Mouse (Mus musculus) forebrain, embryonic 13.5 days (tissue): ENCODE data around the gene Hmcn1. TPM values are rescaled to one million over a fixed set of nuclear protein-coding genes. Genes with fewer than 3 reads are reported as not detected.
A peak's percentile ranks its signal among the peaks of the same experiment; 100 is the strongest.

Experiments used
- ATAC-seq: fragments of 200-750 bp; cut with Nextera tagmentation; 2 replicates; pipeline ENCODE4 v1.8.0; 2017
- H3K27ac ChIP-seq: fragments of 300-500 bp; sonication (generic); 2 replicates; pipeline ENCODE4 v1.5.1; 2015; ENCODE audit warnings: inconsistent platforms, mild to moderate bottlenecking, moderate library complexity
- H3K27me3 ChIP-seq: fragments of 300-500 bp; sonication (generic); 2 replicates; pipeline ENCODE4 v1.6.1; 2015; ENCODE audit warnings: mild to moderate bottlenecking, inconsistent platforms
- H3K36me3 ChIP-seq: fragments of 300-500 bp; sonication (generic); 2 replicates; pipeline ENCODE4 v1.6.1; 2015; ENCODE audit warnings: mild to moderate bottlenecking, inconsistent platforms; ENCODE audit not compliant: poor library complexity, severe bottlenecking
- H3K4me1 ChIP-seq: fragments of 300-500 bp; sonication (generic); 2 replicates; pipeline ENCODE4 v1.6.1; 2015; ENCODE audit warnings: inconsistent platforms
- H3K4me2 ChIP-seq: fragments of 300-500 bp; sonication (generic); 2 replicates; pipeline ENCODE4 v1.6.1; 2015; ENCODE audit warnings: inconsistent platforms, mild to moderate bottlenecking, moderate library complexity
- H3K4me3 ChIP-seq: fragments of 300-500 bp; sonication (generic); 2 replicates; pipeline ENCODE4 v1.5.1; 2015; ENCODE audit warnings: mild to moderate bottlenecking, inconsistent platforms
- H3K9ac ChIP-seq: fragments of 300-500 bp; sonication (generic); 2 replicates; pipeline ENCODE4 v1.6.1; 2015; ENCODE audit warnings: mild to moderate bottlenecking, inconsistent platforms
- H3K9me3 ChIP-seq: fragments of 300-500 bp; sonication (generic); replicated peaks from 2 replicates; pipeline ENCODE4 v1.6.1; 2016; ENCODE audit warnings: inconsistent platforms
- WGBS: fragments of 180-500 bp; shearing (Covaris S2); methylation state at CpG from one replicate; pipeline ENCODE4 v1.1.7; 2015; 5-methylcytosine and 5-hydroxymethylcytosine counted together
- polyA plus RNA-seq: library from polyadenylated mRNA; unstranded; fragments of >200 nt; fragmentation: Nextera tagmentation; extraction: Ambion mirVana; gene quantifications from 2 replicates; pipeline ENCODE4 v1.2.1, GENCODE M21; 2015

Hmcn1 gene
- polyA plus RNA-seq, 1 experiment from 2014 or later, result 1.1 TPM

DNA sequence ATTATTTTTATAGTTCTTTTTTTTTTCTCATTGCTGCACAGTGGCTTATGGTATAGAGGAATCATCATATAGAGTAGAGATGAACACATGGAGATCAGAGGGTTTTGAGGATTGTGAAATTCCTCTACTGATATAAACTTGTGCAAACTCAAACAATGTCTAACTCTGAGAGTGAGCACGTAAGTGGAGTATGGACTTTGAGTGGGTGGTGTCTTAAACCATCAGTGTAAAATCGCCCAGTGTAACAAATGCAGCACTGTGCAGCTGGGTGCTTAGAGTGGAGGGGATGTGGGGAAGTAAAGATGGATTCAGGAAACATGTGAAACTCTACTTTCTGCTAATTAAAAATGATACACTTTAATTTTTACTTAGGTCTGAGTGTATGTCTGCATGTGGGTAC is 408.8 kb downstream of the Hmcn1 start:
- Histone ChIP-seq H3K4me3 (no peak overlapping the region), H3K27ac (no peak overlapping the region), H3K4me2 (no peak overlapping the region), H3K27me3 (no peaks in the 10 kb centered on the region), H3K36me3 (no peaks in the 10 kb centered on the region), H3K9me3 (no peaks in the 10 kb centered on the region), H3K4me1 (peaks cover 6% of the 10 kb centered on the region; the same call in 1 of the 2 replicates), H3K9ac (no peak overlapping the region)
- WGBS, result 94% methylated on average over 2 of the region's 2 CpGs
- ATAC-seq, result no peak

DNA sequence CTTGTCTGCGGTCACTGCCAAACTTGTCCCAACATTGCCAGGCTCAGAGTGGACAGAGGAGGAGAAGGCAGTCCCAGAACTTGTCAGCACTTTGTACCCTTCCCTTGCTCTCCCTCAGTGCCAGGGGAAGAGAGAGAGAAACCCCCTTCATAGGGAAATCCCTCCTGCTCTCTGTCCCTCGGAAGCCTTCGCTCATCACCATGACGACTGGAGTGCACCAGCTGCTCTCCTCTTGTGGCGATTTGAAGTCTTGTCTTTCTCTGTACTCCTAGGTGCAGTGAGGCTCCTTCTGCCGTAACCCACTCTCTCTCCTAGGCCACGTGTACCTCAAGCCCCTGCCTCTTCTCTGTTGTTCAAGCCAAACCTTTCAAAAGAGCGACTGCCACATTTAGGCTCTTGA is 409.5 kb downstream of the Hmcn1 start:
- H3K36me3 ChIP-seq, result no peaks in the 10 kb centered on the region
- 34% methylated on average over 8 of the region's 8 CpGs for WGBS
- H3K9ac ChIP-seq, result no peak overlapping the region
- peaks cover 6% of the 10 kb centered on the region; the same call in 1 of the 2 replicates for H3K4me1 ChIP-seq
- H3K27ac ChIP-seq, result no peak overlapping the region
- H3K27me3 ChIP-seq, result no peaks in the 10 kb centered on the region
- H3K4me2 ChIP-seq, result no peak overlapping the region
- H3K4me3 ChIP-seq, result no peak overlapping the region
- ATAC-seq, result peak; percentile 78
- no peaks in the 10 kb centered on the region for H3K9me3 ChIP-seq

GRCm38 (mm10) chr1:150580561-150580960 is 412.7 kb downstream of the Hmcn1 start:
- no peak overlapping the region for H3K4me2 ChIP-seq
- WGBS, result 90% methylated on average over 7 of the region's 7 CpGs

DNA sequence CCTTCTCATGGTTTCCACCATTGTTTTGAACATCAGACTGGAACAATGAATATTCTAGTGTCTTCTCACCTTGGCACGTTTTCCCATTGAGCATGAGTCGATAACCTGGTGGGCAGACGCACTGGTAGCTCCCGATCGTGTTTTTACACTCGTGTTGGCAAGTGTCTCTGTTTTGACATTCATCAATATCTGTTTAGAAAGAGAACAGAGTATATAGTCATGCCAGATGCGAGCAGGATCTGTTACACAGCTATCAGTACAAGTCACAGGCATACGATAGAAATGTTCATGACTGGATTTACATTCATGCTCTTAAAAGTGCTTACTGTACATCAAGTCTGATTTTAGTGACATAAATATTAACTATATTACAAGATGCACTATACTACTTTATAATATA is 419.8 kb downstream of the Hmcn1 start:
- no peak overlapping the region for H3K4me2 ChIP-seq
- no peak overlapping the region for H3K4me3 ChIP-seq
- no peak for ATAC-seq
- H3K27me3 ChIP-seq, result no peaks in the 10 kb centered on the region
- no peak overlapping the region for H3K9ac ChIP-seq
- 0 out of 2 replicates have a peak, but pooled peaks cover 3% of the 10 kb centered on the region for H3K4me1 ChIP-seq
- no peaks in the 10 kb centered on the region for H3K9me3 ChIP-seq
- H3K36me3 ChIP-seq, result no peaks in the 10 kb centered on the region
- 79% methylated on average over 8 of the region's 8 CpGs for WGBS
- H3K27ac ChIP-seq, result no peak overlapping the region

More at GRCm38 (mm10) chr1:150580561-150580960, 412.7 kb downstream of the Hmcn1 start:
- Histone ChIP-seq H3K4me1 (peaks cover 6% of the 10 kb centered on the region; the same call in 1 of the 2 replicates), H3K4me3 (no peak overlapping the region), H3K9me3 (no peaks in the 10 kb centered on the region), H3K9ac (no peak overlapping the region), H3K27ac (no peak overlapping the region), H3K36me3 (no peaks in the 10 kb centered on the region), H3K27me3 (no peaks in the 10 kb centered on the region)
- ATAC-seq, result no peak

DNA sequence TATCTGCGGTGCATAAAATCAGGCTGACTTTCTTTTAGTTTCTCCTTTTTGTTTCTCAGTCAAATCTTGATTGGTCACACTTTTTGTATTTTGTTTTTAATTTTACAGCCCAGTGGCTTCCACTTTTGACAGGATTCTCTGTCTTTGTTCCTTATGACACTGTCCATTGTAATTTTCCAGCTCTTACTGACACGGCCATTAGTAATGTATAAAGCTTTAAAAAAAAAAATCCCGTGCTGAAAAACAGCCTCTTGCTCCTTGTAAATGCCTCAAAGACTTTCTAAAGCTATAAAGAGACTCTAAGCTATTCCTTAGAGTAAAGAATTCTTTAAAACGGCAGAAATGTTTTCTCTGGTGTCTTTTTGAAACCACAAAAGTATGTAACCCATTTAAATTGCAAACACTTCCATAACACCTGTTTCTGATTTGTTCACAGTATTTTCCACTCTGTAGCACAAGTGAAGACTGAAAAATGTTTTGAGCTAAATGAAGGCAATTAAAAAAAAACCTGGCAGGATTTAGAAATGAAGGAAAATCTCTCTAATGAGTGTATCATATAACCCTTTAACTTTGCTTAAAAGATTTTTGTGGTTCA is 422.6 kb downstream of the Hmcn1 start:
- WGBS, result 3% methylated on average over 4 of the region's 4 CpGs
- Histone ChIP-seq H3K27ac (no peak overlapping the region), H3K36me3 (no peaks in the 10 kb centered on the region), H3K4me2 (no peak overlapping the region), H3K9ac (no peak overlapping the region), H3K9me3 (no peaks in the 10 kb centered on the region), H3K4me3 (no peak overlapping the region), H3K4me1 (0 out of 2 replicates have a peak, but pooled peaks cover 3% of the 10 kb centered on the region), H3K27me3 (no peaks in the 10 kb centered on the region)
- peak; percentile 31; the same call in 1 of the 2 replicates for ATAC-seq

DNA sequence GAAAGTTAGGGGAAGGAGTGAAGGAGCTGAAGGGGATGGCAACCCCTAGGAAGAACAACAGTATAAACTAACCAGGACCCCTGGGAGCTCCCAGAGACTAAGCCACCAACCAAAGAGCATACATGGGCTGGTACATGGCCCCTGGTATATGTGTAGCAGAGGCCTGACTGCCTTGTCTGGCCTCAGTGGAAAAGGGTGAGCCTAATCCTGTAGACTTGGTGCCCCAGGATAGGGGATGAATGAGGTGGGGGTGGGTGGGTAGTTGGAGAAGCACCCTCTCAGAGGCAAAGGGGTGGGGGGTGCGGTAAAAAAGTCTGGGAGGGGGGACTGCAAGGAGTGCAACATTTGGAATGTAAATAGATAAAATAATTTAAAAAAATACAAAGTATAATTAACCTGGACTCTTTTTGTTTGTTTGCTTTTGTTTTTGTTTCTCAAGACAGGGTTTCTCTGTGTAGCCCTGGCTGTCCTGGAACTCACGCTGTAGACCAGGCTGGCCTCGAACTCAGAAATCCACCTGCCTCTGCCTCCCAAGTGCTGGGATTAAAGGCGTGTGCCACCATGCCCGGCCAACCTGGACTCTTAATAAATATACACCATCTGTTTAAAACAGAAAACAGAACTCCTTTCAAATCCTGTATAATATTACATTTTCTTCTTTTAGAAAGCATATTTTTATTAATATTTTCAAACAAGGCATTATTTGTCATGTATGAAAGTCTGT is 423.3 kb downstream of the Hmcn1 start:
- 70% methylated on average over 5 of the region's 5 CpGs for WGBS
- H3K27me3 ChIP-seq, result no peaks in the 10 kb centered on the region
- H3K4me2 ChIP-seq, result no peak overlapping the region
- H3K36me3 ChIP-seq, result no peaks in the 10 kb centered on the region
- no peak overlapping the region for H3K9ac ChIP-seq
- no peak overlapping the region for H3K4me3 ChIP-seq
- 0 out of 2 replicates have a peak, but pooled peaks cover 3% of the 10 kb centered on the region for H3K4me1 ChIP-seq
- no peaks in the 10 kb centered on the region for H3K9me3 ChIP-seq
- H3K27ac ChIP-seq, result no peak overlapping the region
- no peak for ATAC-seq

DNA sequence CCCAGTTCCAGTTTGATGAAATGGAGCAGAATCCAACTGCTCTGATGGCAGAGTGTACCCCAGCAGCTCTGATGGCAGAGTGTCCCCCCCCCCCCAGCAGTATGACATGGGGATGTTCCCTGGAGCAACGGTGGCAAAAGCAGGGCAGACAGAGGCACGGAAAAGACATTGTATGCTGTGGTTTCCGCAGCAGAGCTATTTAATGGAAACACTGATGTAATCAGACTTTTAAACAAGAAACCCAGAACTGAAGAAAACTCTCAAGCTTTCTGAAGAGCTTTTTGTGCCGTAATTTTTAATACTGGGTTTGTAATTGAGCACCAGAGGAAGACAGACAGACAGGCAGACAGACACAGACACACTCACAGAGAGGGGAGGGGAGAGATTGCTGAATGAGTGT is 426.9 kb downstream of the Hmcn1 start:
- WGBS, result 63% methylated on average over 4 of the region's 4 CpGs
- ATAC-seq, result no peak
- no peaks in the 10 kb centered on the region for H3K9me3 ChIP-seq

DNA sequence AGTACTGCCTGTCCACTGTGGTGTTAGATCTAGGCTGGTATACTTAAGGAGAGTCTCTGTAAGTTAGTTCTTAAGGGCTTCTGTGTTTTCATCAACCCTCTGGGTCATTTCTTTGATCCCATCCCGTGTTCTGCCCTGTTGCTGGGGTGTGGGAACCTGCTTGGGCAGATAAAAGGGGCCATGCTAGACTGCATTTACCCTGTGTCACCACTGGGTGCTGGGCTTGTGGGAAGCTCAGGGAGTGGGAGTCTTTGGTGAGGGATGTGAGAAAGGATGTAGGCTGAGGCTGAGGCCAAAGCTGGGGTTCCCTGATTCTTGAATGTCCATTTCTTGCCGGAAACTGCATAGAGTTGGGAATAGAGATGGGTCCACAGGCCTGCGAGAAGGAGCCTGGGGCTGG is 436.6 kb downstream of the Hmcn1 start:
- Histone ChIP-seq H3K9ac (no peak overlapping the region), H3K9me3 (no peaks in the 10 kb centered on the region), H3K4me3 (no peak overlapping the region), H3K36me3 (no peaks in the 10 kb centered on the region), H3K27ac (no peak overlapping the region), H3K4me1 (no peaks in the 10 kb centered on the region), H3K4me2 (no peak overlapping the region), H3K27me3 (no peaks in the 10 kb centered on the region)
- 77% methylated on average over 3 of the region's 3 CpGs for WGBS
- ATAC-seq, result no peak

More for the DNA sequence above, 426.9 kb downstream of the Hmcn1 start:
- no peaks in the 10 kb centered on the region for H3K27me3 ChIP-seq
- H3K36me3 ChIP-seq, result no peaks in the 10 kb centered on the region
- no peak overlapping the region for H3K9ac ChIP-seq
- no peak overlapping the region for H3K4me3 ChIP-seq
- no peak overlapping the region for H3K4me2 ChIP-seq
- no peak overlapping the region for H3K27ac ChIP-seq
- 0 out of 2 replicates have a peak, but pooled peaks cover 3% of the 10 kb centered on the region for H3K4me1 ChIP-seq

DNA sequence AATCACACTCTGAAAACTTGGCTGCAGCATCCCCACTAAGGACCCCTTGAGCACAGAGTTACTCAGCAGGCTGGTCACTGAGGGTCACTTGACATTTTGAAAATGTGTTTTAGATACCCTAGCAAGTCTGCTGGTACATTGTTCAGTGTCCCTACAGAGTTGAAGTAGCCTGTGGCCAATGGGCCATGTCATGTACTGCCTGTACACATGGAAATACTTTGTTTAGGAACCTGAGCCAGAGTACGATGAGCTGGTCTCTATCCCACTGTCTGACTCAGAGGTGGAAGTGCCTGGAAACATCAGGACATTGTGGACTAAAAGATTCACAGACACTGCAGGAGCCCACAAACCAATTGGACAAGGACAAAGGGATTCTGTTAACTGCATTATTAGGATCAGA is 441.8 kb downstream of the Hmcn1 start:
- Histone ChIP-seq H3K4me2 (no peak overlapping the region), H3K36me3 (no peaks in the 10 kb centered on the region), H3K4me3 (no peak overlapping the region), H3K9ac (no peak overlapping the region), H3K9me3 (no peaks in the 10 kb centered on the region), H3K4me1 (no peaks in the 10 kb centered on the region), H3K27ac (no peak overlapping the region), H3K27me3 (no peaks in the 10 kb centered on the region)
- ATAC-seq, result no peak
- 90% methylated on average over 1 of the region's 1 CpGs for WGBS

DNA sequence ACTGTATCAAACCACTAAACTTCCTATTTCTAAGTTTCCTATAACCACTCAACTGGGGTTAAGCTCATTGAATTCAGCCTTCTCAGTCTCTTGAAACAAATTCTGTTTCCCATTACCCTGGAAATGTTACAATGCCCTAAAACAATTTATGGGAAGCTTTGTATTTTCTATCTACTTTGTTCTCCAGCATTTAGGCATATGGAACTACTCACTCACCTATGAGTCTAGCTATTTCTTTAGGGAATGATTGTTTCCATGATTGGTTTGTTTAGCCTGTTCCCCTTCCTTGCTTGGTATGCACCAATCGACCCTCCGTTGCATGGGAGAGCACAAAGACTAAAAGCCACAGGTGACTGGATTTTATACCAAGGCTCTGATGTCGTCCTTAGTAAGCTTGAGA is 446.8 kb downstream of the Hmcn1 start:
- H3K27me3 ChIP-seq, result no peaks in the 10 kb centered on the region
- no peaks in the 10 kb centered on the region for H3K36me3 ChIP-seq
- H3K9ac ChIP-seq, result no peak overlapping the region
- ATAC-seq, result no peak
- no peak overlapping the region for H3K27ac ChIP-seq
- 77% methylated on average over 3 of the region's 3 CpGs for WGBS
- no peaks in the 10 kb centered on the region for H3K4me1 ChIP-seq
- no peak overlapping the region for H3K4me3 ChIP-seq
- H3K4me2 ChIP-seq, result no peak overlapping the region
- H3K9me3 ChIP-seq, result no peaks in the 10 kb centered on the region

- no peak overlapping the region for H3K27ac ChIP-seq
- WGBS, result 10% methylated on average over 5 of the region's 5 CpGs
- H3K27me3 ChIP-seq, result no peaks in the 10 kb centered on the region
- peaks cover 11% of the 10 kb centered on the region for H3K4me1 ChIP-seq
- H3K36me3 ChIP-seq, result no peaks in the 10 kb centered on the region
- peak; percentile 92 for ATAC-seq
- no peak overlapping the region for H3K4me2 ChIP-seq
- H3K9me3 ChIP-seq, result no peaks in the 10 kb centered on the region
- H3K4me3 ChIP-seq, result no peak overlapping the region
- H3K9ac ChIP-seq, result no peak overlapping the region
Observed at GRCm38 (mm10) chr1:150540267-150540666, 453.0 kb downstream of the Hmcn1 start.

GRCm38 (mm10) chr1:150537410-150538128 is 455.7 kb downstream of the Hmcn1 start:
- peak; percentile 36; the same call in 1 of the 2 replicates for ATAC-seq
- H3K27ac ChIP-seq, result no peak overlapping the region
- WGBS, result 80% methylated on average over 6 of the region's 6 CpGs
- no peaks in the 10 kb centered on the region for H3K9me3 ChIP-seq
- H3K9ac ChIP-seq, result no peak overlapping the region
- no peak overlapping the region for H3K4me3 ChIP-seq
- no peaks in the 10 kb centered on the region for H3K27me3 ChIP-seq
- H3K4me2 ChIP-seq, result no peak overlapping the region
- H3K36me3 ChIP-seq, result no peaks in the 10 kb centered on the region
- peaks cover 11% of the 10 kb centered on the region for H3K4me1 ChIP-seq
